Mouse (Mus musculus) thymus, adult 2 months (tissue): ENCODE measurements around the gene Fhl3. TPM values are rescaled to one million over a fixed set of nuclear protein-coding genes. Genes with fewer than 3 reads are reported as not detected.

Experiments used
- DNase-seq: peaks from one replicate; pipeline ENCODE4 v3.0.0; 2021
- H3K27ac ChIP-seq: fragments of 200-500 bp; 2 replicates; pipeline ENCODE4 v1.5.1; 2012; ENCODE audit warnings: low read length, control low read depth; ENCODE audit not compliant: control insufficient read depth, insufficient read depth
- H3K27me3 ChIP-seq: fragments of 200-500 bp; 2 replicates; pipeline ENCODE4 v1.6.1; 2012; ENCODE audit warnings: mild to moderate bottlenecking, low read length, moderate library complexity, mixed read lengths; ENCODE audit not compliant: control insufficient read depth, insufficient read depth
- H3K36me3 ChIP-seq: fragments of 200-500 bp; 2 replicates; pipeline ENCODE4 v1.6.1; 2012; ENCODE audit warnings: mild to moderate bottlenecking, low read length, moderate library complexity; ENCODE audit not compliant: control insufficient read depth, insufficient read depth
- H3K4me1 ChIP-seq: fragments of 200-500 bp; replicated peaks from 2 replicates; pipeline ENCODE4 v1.6.1; 2012; ENCODE audit warnings: low read length; ENCODE audit not compliant: control insufficient read depth, insufficient read depth
- H3K4me3 ChIP-seq: fragments of 200-500 bp; 2 replicates; pipeline ENCODE4 v1.5.1; 2012; ENCODE audit warnings: mild to moderate bottlenecking, low read length, control low read depth, moderate library complexity; ENCODE audit not compliant: control insufficient read depth, insufficient read depth
- CTCF ChIP-seq: fragments of 200-500 bp; IDR thresholded peaks from 2 replicates; pipeline ENCODE4 v1.5.1; 2012; ENCODE audit warnings: mild to moderate bottlenecking, control low read depth, low read length, moderate library complexity, borderline replicate concordance; ENCODE audit not compliant: control insufficient read depth, poor library complexity, insufficient read depth; ENCODE audit errors: extremely low read depth
- POLR2A ChIP-seq: fragments of 200-500 bp; IDR thresholded peaks from 2 replicates; pipeline ENCODE4 v1.6.1; 2012; ENCODE audit warnings: mild to moderate bottlenecking, low read length, control low read depth, moderate library complexity; ENCODE audit not compliant: control insufficient read depth, poor library complexity, insufficient read depth; ENCODE audit errors: extremely low read depth
- WGBS: fragments of 180-500 bp; shearing (Covaris S2); methylation state at CpG from one replicate; pipeline ENCODE4 v1.1.7; 2018; 5-methylcytosine and 5-hydroxymethylcytosine counted together
- polyA plus RNA-seq: library from polyadenylated mRNA; depleted of rRNA; stranded (reverse); fragments of >200 nt; gene quantifications from 2 replicates; pipeline ENCODE4 v1.2.3, GENCODE M21; 2012

The Fhl3 gene
- polyA plus RNA-seq, 1 experiment: 36.1 TPM

- no peak overlapping the region for H3K4me3 ChIP-seq
- peaks cover 24% of the 10 kb centered on the region for H3K36me3 ChIP-seq
- H3K4me1 ChIP-seq: no peaks in the 10 kb centered on the region
- TF ChIP-seq POLR2A (no peak), CTCF (no peak)
- H3K27me3 ChIP-seq: peaks cover 2% of the 10 kb centered on the region; the same call in 1 of the 2 replicates
- DNase-seq: no peak
- no peak overlapping the region for H3K27ac ChIP-seq
- WGBS: 93% methylated on average over 6 of the region's 6 CpGs
These were observed 24.5 kb upstream of the Fhl3 start for GRCm38 (mm10) chr4:124675958-124676357.

GRCm38 (mm10) chr4:124682270-124682669 is 18.2 kb upstream of the Fhl3 start:
- Histone ChIP-seq H3K36me3 (peaks cover 61% of the 10 kb centered on the region), H3K27me3 (no peaks in the 10 kb centered on the region), H3K27ac (no peak overlapping the region), H3K4me1 (no peaks in the 10 kb centered on the region), H3K4me3 (no peak overlapping the region)
- WGBS: 55% methylated on average over 7 of the region's 7 CpGs
- TF ChIP-seq POLR2A: no peak
- TF ChIP-seq CTCF: no peak
- DNase-seq: peak; percentile 14

GRCm38 (mm10) chr4:124683474-124683873 is 17.0 kb upstream of the Fhl3 start:
- no peak for DNase-seq
- Histone ChIP-seq H3K27ac (no peak overlapping the region), H3K27me3 (no peaks in the 10 kb centered on the region), H3K36me3 (peaks cover 61% of the 10 kb centered on the region), H3K4me1 (no peaks in the 10 kb centered on the region), H3K4me3 (no peak overlapping the region)
- 85% methylated on average over 4 of the region's 4 CpGs for WGBS
- TF ChIP-seq CTCF (no peak), POLR2A (no peak)

GRCm38 (mm10) chr4:124685004-124685403 is 15.5 kb upstream of the Fhl3 start:
- no peak for DNase-seq
- H3K27me3 ChIP-seq: no peaks in the 10 kb centered on the region
- H3K36me3 ChIP-seq: peaks cover 47% of the 10 kb centered on the region
- no peak for TF ChIP-seq CTCF
- TF ChIP-seq POLR2A: no peak
- H3K4me3 ChIP-seq: no peak overlapping the region
- H3K27ac ChIP-seq: no peak overlapping the region
- WGBS: 84% methylated on average over 4 of the region's 4 CpGs
- H3K4me1 ChIP-seq: no peaks in the 10 kb centered on the region

- H3K4me3 ChIP-seq: no peak overlapping the region
- H3K27me3 ChIP-seq: no peaks in the 10 kb centered on the region
- DNase-seq: no peak
- TF ChIP-seq CTCF (no peak), POLR2A (no peak)
- peaks cover 42% of the 10 kb centered on the region for H3K36me3 ChIP-seq
- H3K4me1 ChIP-seq: no peaks in the 10 kb centered on the region
- H3K27ac ChIP-seq: no peak overlapping the region
- 96% methylated on average over 8 of the region's 8 CpGs for WGBS
These were observed 15.0 kb upstream of the Fhl3 start for GRCm38 (mm10) chr4:124685453-124685852.

- peaks cover 37% of the 10 kb centered on the region for H3K36me3 ChIP-seq
- H3K4me1 ChIP-seq: 0 out of 2 replicates have a peak, but pooled peaks cover 2% of the 10 kb centered on the region
- no peak overlapping the region for H3K27ac ChIP-seq
- WGBS: 84% methylated on average over 8 of the region's 8 CpGs
- DNase-seq: no peak
- TF ChIP-seq CTCF: no peak
- H3K4me3 ChIP-seq: no peak overlapping the region
- H3K27me3 ChIP-seq: no peaks in the 10 kb centered on the region
These were observed 14.6 kb upstream of the Fhl3 start for GRCm38 (mm10) chr4:124685897-124686402.

GRCm38 (mm10) chr4:124691455-124691854 is 9.0 kb upstream of the Fhl3 start:
- Histone ChIP-seq H3K27me3 (no peaks in the 10 kb centered on the region), H3K36me3 (no peaks in the 10 kb centered on the region), H3K27ac (no peak overlapping the region), H3K4me3 (no peak overlapping the region), H3K4me1 (peaks cover 19% of the 10 kb centered on the region)
- 72% methylated on average over 8 of the region's 8 CpGs for WGBS
- TF ChIP-seq CTCF (no peak), POLR2A (no peak)
- no peak for DNase-seq
